Mouse (Mus musculus) cerebral cortex, adult 2 months (tissue): ENCODE data around the gene Dock11.

Experiments
- WGBS: fragments of 180-500 bp; shearing (Covaris S2); methylation state at CpG from one replicate; pipeline ENCODE4 v1.1.7; 2018; 5-methylcytosine and 5-hydroxymethylcytosine counted together

Gene Dock11

DNA sequence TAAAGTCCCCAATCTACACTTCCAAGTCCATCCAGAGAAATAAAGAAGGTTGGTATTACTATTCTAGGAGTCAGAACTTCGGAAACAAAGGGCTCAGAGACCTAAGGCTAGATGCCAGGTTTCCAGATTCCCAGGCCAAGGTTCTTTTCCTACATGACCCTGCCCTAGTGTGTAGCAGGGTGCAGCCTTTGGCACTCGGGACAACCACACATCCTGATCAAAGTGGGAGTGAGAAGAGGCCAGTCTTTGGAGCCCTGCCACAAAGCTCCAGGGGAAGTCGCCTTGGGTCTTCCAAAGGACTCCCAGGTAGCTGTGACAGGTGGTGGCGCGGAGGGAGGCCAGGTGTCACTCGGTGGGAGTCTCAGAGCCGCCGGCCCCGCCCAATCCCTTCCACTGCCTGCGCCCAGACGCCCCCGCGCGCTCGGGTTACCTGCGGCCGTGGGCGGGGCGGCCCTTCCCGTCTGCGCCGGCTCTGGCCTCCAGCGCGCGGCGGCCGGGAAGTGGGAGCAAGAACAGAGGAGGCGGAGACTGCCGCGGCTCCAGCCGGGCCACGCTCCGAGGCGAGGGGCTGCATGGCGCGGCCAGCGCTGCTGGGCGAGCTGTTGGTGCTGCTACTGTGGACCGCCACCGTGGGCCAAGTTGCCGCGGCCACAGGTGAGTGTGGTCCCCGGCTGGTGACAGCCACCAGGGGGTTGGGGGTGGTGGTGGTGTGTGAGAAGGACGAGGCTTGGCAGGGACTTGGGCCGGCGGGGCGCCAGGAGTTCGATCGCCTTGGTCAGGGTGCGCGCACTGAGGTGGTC, 223.2 kb downstream of the Dock11 start, which contains the start of gene Il13ra1:
Il13ra1 (plus strand) TSS at position 489 of the 800 bp plus-strand sequence.
- 9% methylated on average over 42 of the region's 51 CpGs for WGBS

DNA sequence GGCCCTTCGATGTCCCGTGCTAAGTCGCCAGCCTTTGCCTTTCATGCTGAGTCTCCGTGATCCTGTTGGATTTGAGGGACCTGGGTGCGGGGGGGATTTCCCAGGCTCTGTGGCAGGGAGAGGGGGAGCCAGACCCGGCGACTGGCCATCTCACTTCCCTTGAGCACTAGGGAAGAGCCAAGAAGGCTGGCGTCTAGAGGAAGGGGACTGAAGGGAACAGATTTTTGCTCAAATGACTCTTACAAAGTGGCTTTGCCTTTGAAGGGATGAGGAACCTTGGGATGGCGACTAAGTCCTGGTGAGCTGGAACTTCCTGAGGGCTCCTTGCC, 223.8 kb downstream of the Dock11 start:
- 6% methylated on average over 9 of the region's 9 CpGs for WGBS

- 64% methylated on average over 4 of the region's 4 CpGs for WGBS
These were observed 226.5 kb downstream of the Dock11 start for GRCm38 (mm10) chrX:36115171-36115570.
